Mouse (Mus musculus): Measurements from ENCODE around the gene Tns1. TPM values are rescaled to one million over a fixed set of nuclear protein-coding genes. Genes with fewer than 3 reads are reported as not detected.
A peak's percentile ranks its signal among the peaks of the same experiment; 100 is the strongest.

Tns1 gene
- polyA plus RNA-seq, 1 experiment from 2014 or later = 15.3 TPM

DNA sequence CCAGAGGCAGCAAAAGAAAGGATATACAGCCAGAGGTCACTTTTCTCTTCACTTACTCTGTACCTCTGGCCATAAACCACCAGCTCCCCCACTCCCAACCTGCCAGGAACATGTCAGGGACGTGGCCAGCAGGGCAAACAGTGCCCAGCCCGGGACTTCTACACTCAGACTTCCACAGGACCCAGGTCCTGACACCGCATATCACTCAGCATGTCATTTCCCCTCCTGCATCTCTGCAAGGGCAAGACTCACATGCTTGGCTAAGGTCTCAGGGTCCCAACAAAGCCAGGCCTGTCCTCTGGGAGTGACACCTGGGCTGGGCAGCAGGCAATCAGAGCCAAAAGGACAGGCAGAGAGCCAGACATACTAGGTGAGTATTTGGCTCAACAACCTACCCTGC is 11.2 kb downstream of the Tns1 start:
- no peaks in the 10 kb centered on the region for H3K36me3 ChIP-seq
- H3K27me3 ChIP-seq (ENCODE audit: insufficient read depth, poor library complexity, severe bottlenecking) = peaks cover 24% of the 10 kb centered on the region
- H3K4me1 ChIP-seq (replicated peaks) = peaks cover 57% of the 10 kb centered on the region
- no peaks in the 10 kb centered on the region for H3K9me3 ChIP-seq
- no peak overlapping the region for H3K4me3 ChIP-seq
- DNase-seq (ENCODE audit: low spot score) = no peak
- 51% methylated on average over 3 of the region's 3 CpGs for WGBS
- peak overlapping the region; percentile 84 for H3K27ac ChIP-seq

DNA sequence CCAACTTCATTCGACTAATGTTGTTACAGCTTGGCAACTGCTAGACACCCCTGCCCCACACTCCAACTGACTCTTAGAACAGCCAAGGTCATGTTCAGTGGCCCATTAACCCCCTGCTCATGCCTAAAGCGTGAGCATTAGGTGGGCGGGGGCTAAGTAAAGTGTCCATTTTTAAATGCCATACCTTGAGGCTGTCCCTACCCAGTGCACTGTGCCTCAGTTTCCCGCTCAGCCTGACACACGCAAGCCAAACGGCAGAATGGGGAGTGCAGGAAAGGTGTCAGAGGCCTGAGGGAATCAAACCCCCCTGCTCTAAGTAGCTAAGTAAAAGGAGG is 12.6 kb downstream of the Tns1 start:
- H3K36me3 ChIP-seq = no peaks in the 10 kb centered on the region
- peak overlapping the region; percentile 84 for H3K27ac ChIP-seq
- no peaks in the 10 kb centered on the region for H3K9me3 ChIP-seq
- peaks cover 67% of the 10 kb centered on the region for H3K4me1 ChIP-seq (replicated peaks)
- DNase-seq (ENCODE audit: low spot score) = no peak
- WGBS = 8% methylated on average over 6 of the region's 6 CpGs
- H3K27me3 ChIP-seq (ENCODE audit: insufficient read depth, poor library complexity, severe bottlenecking) = peaks cover 28% of the 10 kb centered on the region
- H3K4me3 ChIP-seq = peak overlapping the region; percentile 33

DNA sequence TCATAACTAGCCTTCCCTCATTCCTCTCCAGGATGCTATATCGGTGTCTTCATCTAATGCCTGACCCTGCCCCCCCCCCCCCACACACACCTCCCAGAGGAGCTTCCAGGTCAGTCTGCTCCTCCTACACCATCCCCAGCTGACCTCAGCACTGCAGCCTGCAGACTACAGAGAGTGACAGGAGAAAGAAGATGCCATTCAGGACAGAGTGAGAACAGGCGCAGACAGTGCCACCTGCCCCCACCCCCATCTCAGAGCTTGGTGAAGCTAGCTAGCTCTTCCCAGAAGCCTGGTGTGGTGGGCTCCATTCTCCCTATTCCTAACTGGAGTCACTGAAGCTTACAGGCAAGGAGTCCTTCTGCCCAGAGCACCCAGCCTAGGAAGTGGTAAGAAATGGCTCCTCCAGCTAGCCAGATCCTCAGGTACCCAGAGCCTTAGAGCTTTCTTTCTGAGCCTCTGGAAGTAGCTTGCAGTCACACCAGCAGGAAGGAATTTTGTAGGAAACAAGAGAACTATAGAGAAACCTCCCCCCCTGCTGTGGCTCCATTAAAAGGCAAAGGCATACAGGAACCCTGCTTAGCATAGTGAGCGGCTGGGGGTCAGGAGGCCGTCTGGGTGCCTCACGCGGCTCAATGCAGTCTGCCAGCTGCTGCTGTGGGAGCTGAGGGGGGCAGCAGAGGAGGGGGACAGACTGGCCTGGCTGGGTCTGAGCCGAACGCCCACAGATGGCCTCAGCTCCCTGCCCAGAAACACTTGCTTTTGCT is 13.1 kb downstream of the Tns1 start:
- peaks cover 73% of the 10 kb centered on the region for H3K4me1 ChIP-seq (replicated peaks)
- WGBS = 2% methylated on average over 8 of the region's 8 CpGs
- DNase-seq (ENCODE audit: low spot score) = peak; percentile 89
- peak overlapping the region; percentile 33 for H3K4me3 ChIP-seq
- H3K27me3 ChIP-seq (ENCODE audit: insufficient read depth, poor library complexity, severe bottlenecking) = peaks cover 32% of the 10 kb centered on the region
- no peaks in the 10 kb centered on the region for H3K36me3 ChIP-seq
- H3K27ac ChIP-seq = peak overlapping the region; percentile 84
- H3K9me3 ChIP-seq = no peaks in the 10 kb centered on the region

DNA sequence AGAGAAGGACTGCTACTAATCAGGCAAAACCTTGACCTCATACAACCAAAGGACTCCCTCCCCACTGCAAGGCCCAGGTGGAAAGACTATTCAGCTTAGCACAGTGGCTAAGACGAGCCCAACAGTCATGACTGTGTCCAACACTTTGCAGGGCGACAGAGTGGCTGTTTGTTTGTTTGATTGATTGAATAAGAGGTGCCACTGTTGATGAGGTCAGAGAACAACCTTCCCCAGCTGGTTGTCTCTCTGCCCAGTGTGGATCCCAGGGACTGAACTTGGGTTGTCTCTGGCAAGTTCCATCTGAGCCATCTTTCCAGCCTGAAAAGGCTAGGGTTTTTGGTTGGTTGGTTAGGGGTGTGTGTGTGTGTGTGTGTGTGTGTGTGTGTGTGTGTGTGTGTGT is 14.6 kb downstream of the Tns1 start:
- no peak for DNase-seq (ENCODE audit: low spot score)
- H3K9me3 ChIP-seq = no peaks in the 10 kb centered on the region
- no peaks in the 10 kb centered on the region for H3K36me3 ChIP-seq
- H3K4me3 ChIP-seq = no peak overlapping the region
- H3K4me1 ChIP-seq (replicated peaks) = peaks cover 84% of the 10 kb centered on the region
- H3K27me3 ChIP-seq (ENCODE audit: insufficient read depth, poor library complexity, severe bottlenecking) = peaks cover 38% of the 10 kb centered on the region
- 40% methylated on average over 2 of the region's 2 CpGs for WGBS
- peak overlapping the region; percentile 84 for H3K27ac ChIP-seq

DNA sequence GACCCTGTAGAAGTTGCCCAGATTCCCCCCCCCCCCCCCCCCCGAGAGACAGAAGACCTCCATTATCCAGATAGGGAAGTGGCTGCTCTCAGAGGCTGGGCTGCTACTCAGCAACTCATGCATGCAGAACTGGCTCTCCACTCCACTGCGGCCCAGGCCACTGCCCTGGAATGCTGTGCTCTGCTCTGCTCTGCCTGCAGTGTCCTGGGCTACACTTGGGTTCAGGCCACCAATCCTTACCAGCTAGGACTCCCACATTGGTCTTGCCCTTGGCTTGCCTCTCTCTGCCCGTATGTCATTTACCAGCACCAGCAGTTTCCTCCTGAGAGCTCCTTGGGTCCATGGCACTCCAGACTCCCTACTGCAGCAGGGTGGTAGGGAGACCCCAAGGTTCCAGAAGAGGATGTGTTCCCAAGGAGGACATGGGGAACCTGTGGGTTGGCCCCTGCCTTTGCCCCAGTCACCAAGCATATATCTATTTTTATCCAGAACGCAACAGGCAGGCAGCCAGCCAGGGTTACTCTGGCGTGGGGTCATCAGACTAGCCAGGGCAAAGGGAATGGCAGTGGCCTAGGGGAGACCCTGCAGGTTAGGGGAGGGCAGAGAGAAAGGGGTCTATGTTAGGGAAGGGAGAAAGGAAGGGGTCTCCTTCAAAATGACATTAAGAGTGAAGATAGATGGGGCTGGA is 16.2 kb downstream of the Tns1 start:
- 65% methylated on average over 5 of the region's 5 CpGs for WGBS
- Histone ChIP-seq H3K36me3 (no peaks in the 10 kb centered on the region), H3K27ac (peak overlapping the region; percentile 84), H3K9me3 (no peaks in the 10 kb centered on the region), H3K4me3 (no peak overlapping the region), H3K27me3 (ENCODE audit: insufficient read depth, poor library complexity, severe bottlenecking) (peaks cover 29% of the 10 kb centered on the region), H3K4me1 (replicated peaks) (peaks cover 92% of the 10 kb centered on the region)
- no peak for DNase-seq (ENCODE audit: low spot score)

DNA sequence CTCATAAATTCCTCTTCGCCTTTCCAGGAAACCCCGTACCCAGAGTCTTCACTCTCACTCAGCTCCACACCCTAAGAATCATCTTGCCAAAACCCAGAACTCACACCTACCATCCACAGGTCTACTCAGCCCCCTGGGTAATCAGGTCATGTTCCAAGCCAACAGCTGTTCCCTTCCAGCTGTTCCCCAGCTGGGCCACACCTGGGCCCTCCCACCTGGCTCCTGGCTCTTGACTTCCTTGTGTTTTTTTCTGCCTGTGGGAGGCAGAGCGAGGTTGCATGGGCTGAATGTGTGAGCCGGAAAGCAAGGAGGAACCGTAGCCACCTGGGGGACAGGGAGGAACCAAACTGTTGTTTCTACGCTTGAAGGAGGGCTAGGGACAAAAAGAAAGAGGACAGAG is 18.0 kb downstream of the Tns1 start:
- H3K27ac ChIP-seq = peak overlapping the region; percentile 88

DNA sequence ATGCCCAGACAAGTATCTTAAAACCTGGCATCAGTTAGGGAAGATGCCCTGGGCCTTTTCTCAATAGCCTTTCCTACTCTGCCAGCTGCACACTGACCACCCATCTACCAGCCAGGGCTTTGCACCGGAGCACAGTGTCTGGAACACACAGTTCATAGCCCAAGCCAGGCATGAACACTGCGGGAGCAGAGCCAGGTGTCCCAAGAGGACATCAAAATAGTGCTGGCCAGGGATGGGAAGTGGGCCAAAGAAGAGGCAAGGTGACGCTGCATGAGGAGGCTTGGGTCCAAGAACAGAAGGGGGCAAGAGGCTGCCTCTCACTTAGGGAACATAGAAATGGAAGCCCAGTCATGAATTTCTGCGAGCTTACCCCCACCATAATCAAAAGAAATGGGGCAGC is 18.6 kb downstream of the Tns1 start:
- no peak overlapping the region for H3K4me3 ChIP-seq
- peaks cover 40% of the 10 kb centered on the region for H3K27me3 ChIP-seq (ENCODE audit: insufficient read depth, poor library complexity, severe bottlenecking)
- DNase-seq (ENCODE audit: low spot score) = no peak
- no peaks in the 10 kb centered on the region for H3K9me3 ChIP-seq
- peaks cover 84% of the 10 kb centered on the region for H3K4me1 ChIP-seq (replicated peaks)
- H3K27ac ChIP-seq = peak overlapping the region; percentile 88
- H3K36me3 ChIP-seq = no peaks in the 10 kb centered on the region
- WGBS = 89% methylated on average over 4 of the region's 4 CpGs

More for the DNA sequence above, 18.0 kb downstream of the Tns1 start:
- H3K4me3 ChIP-seq = no peak overlapping the region
- no peak for DNase-seq (ENCODE audit: low spot score)
- 69% methylated on average over 6 of the region's 6 CpGs for WGBS
- H3K9me3 ChIP-seq = no peaks in the 10 kb centered on the region
- H3K27me3 ChIP-seq (ENCODE audit: insufficient read depth, poor library complexity, severe bottlenecking) = peaks cover 35% of the 10 kb centered on the region
- no peaks in the 10 kb centered on the region for H3K36me3 ChIP-seq
- peaks cover 88% of the 10 kb centered on the region for H3K4me1 ChIP-seq (replicated peaks)

DNA sequence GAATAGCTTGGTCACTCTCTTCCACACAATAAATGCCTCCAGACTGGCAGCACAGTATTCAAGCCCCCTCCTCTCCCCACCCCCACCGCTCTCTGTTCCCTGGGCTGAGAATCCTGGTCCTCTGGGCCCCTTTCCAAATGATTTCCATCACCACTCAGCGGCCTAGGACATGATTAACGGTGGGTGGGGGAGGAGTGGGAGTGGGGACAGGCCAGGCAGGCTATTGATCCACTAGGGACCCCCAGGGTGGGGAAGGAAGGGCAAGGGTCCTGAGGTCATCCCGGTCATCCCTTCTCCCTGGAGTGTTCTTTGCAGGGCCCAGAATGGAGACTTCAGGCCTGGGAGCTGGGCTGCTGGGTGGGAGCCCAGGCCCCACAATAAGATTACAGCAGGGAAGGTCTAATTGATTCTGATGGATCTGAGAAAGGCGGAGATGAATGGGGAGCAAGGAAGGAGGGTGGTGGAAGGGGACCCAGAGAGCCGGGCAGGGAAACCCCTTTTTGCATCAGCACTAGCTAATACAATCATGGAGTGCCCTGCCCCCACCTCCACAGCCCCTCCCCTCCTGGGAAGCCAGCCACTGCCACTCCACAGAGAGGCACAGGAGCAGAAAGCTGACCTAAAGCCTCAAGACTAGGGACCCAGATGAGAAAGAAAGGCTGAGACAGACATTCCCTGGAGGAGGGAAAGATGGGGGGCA is 20.4 kb downstream of the Tns1 start:
- Histone ChIP-seq H3K4me1 (replicated peaks) (peaks cover 84% of the 10 kb centered on the region), H3K27ac (peak overlapping the region; percentile 88), H3K27me3 (ENCODE audit: insufficient read depth, poor library complexity, severe bottlenecking) (peaks cover 48% of the 10 kb centered on the region), H3K4me3 (peak overlapping the region; percentile 22), H3K9me3 (no peaks in the 10 kb centered on the region), H3K36me3 (no peaks in the 10 kb centered on the region)
- DNase-seq (ENCODE audit: low spot score) = peak; percentile 76
- 10% methylated on average over 6 of the region's 6 CpGs for WGBS

DNA sequence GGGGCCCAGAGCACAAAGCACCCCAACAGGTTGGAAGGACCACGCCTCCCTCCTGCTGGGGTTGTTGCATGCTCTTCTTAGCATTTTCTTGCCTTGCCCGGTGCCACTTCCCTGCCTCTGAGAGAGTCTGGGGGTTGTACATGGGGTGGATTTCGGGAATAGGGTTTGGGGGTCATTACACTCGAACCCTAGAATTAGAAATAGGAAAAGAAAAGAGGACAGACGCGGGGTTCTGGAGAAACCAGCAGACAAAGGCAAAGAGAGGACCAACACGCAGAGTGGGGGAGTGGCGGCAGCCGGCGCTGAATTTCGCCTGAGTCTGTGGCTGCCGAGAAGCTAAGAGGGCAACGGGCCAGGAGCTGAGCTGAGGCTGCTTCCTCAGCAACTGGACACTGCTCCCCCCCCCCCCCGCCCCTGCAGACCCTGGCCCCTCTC is 25.2 kb downstream of the Tns1 start:
- Histone ChIP-seq H3K27ac (peak overlapping the region; percentile 92), H3K4me1 (replicated peaks) (peaks cover 88% of the 10 kb centered on the region), H3K27me3 (ENCODE audit: insufficient read depth, poor library complexity, severe bottlenecking) (peaks cover 75% of the 10 kb centered on the region), H3K9me3 (no peaks in the 10 kb centered on the region), H3K36me3 (no peaks in the 10 kb centered on the region), H3K4me3 (peak overlapping the region; percentile 70)
- WGBS = under 1% methylated on average over 14 of the region's 14 CpGs
- peak; percentile 63 for DNase-seq (ENCODE audit: low spot score)

DNA sequence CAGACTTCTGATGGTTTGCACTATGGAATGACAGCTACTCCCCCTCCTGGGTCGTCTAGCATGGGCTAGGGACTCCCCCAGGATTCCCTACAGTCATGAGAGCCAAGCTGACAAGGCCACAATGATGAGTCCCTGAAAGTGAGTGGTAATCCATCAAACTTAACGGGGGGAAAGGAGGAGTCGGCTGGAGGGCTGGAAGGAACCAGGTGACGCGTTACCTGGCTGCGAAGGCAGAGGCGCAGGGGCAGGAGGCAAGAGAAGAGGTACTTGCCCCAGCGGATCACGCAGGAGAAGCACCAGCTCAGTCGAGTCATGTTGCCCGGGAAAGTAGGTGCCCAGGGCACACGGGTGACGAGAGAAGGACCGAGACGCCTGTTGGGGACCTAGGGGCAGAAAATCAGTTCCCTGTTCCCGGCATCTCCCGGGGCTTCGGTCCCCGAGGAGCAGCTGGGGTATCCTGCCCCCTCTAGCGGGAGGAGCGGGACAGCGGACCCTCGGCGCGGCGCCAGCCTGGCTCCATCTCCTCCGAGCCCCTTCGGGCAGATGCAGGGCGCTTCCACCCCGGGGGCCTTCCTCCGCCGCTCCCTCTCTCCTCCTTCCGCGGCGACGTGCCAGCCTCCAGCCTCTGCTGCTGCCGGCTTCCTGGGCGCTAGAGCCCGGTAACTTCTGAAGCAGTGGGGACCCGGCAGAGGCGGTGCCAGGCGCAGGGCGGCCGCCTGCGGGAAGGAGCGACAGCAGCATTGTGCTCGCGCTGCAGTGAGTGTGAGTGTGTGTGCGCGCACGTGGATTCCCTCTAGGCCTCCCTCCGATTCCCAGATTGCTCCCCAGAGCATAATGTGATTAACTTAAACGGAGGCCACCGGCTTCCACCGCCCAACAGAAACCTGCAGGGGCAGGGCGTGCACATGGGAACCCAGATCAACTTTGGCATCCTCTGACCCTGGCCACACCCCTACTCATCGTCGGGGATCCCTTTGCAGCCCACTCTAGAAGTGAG is 25.9 kb downstream of the Tns1 start:
- Histone ChIP-seq H3K36me3 (no peaks in the 10 kb centered on the region), H3K27me3 (ENCODE audit: insufficient read depth, poor library complexity, severe bottlenecking) (peaks cover 75% of the 10 kb centered on the region), H3K9me3 (no peaks in the 10 kb centered on the region), H3K4me3 (peak overlapping the region; percentile 70), H3K27ac (peak overlapping the region; percentile 92), H3K4me1 (replicated peaks) (peaks cover 84% of the 10 kb centered on the region)
- WGBS = under 1% methylated on average over 58 of the region's 58 CpGs
- peak; percentile 76 for DNase-seq (ENCODE audit: low spot score)

DNA sequence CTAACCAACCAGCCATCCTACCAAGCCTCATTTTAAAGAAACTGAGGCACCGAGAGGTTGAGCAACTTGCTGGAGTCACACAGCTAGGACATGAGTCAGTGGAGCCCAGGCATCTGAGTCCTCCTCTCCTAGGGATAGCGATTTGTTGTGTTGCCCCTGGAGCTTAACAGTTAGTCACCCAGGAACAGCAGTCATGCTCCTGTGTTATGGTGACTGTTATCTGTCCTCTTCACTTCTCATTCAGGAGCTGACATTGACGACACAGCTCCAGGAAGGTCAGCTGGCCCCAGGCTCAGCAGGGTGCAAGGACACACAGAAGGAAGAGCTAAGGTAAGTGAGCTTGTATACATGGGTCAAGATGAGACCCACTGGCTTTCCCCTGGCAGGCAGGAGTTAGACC is 28.5 kb downstream of the Tns1 start:
- Histone ChIP-seq H3K27me3 (ENCODE audit: insufficient read depth, poor library complexity, severe bottlenecking) (peaks cover 76% of the 10 kb centered on the region), H3K36me3 (no peaks in the 10 kb centered on the region), H3K4me3 (no peak overlapping the region), H3K9me3 (no peaks in the 10 kb centered on the region), H3K27ac (no peak overlapping the region), H3K4me1 (replicated peaks) (peaks cover 92% of the 10 kb centered on the region)
- 47% methylated on average over 3 of the region's 3 CpGs for WGBS
- DNase-seq (ENCODE audit: low spot score) = no peak

DNA sequence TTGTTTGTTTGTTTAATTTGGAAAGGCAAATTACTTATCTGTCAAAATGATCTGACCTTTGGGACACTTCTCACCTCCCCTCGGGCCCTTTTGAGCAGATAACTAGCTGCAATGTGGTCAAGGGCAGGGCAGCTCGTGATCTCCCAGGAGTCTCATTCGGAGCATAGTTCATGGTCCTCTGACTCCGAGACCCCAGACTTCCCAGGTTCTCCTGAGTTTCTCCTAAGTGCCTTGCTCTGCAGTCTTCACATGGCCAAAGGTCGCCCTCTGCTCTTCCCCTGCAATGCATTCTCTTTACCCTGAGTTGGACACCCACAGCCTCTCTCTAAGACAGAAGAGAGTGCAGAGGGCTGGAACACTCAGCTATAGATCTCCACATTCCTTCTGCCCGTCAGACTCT is 29.0 kb downstream of the Tns1 start:
- H3K27ac ChIP-seq = no peak overlapping the region
- no peaks in the 10 kb centered on the region for H3K36me3 ChIP-seq
- WGBS = 37% methylated on average over 6 of the region's 6 CpGs
- H3K27me3 ChIP-seq (ENCODE audit: insufficient read depth, poor library complexity, severe bottlenecking) = peaks cover 74% of the 10 kb centered on the region
- DNase-seq (ENCODE audit: low spot score) = no peak
- no peaks in the 10 kb centered on the region for H3K9me3 ChIP-seq
- no peak overlapping the region for H3K4me3 ChIP-seq
- H3K4me1 ChIP-seq (replicated peaks) = peaks cover 92% of the 10 kb centered on the region
